Mouse (Mus musculus): Measurements from ENCODE around the gene Zfp541.

GRCm38 (mm10) chr7:16048675-16049575 is 12.7 kb upstream of the Zfp541 start:
- TF ChIP-seq CTCF (IDR thresholded peaks at IDR 0.05; ENCODE audit: insufficient read depth, low read depth, low read length) (no peak; the same call in 1 of the 2 replicates), POLR2A (IDR thresholded peaks at IDR 0.05; ENCODE audit: insufficient read depth, low read depth, low read length) (no peak)

Data from olfactory bulb, adult 2 months (tissue).